Mouse (Mus musculus): Measurements from ENCODE around the gene Dnajb12. TPM values are rescaled to one million over a fixed set of nuclear protein-coding genes. Genes with fewer than 3 reads are reported as not detected.

Gene Dnajb12
- polyA plus RNA-seq, 1 experiment, result 31.5 TPM

- no peak for TF ChIP-seq CTCF (IDR thresholded peaks at IDR 0.05; ENCODE audit: borderline replicate concordance, insufficient read depth, low read length)
- TF ChIP-seq POLR2A (IDR thresholded peaks at IDR 0.05; ENCODE audit: low read depth, low read length), result 0 out of 2 replicates have a peak, but pooled peaks have one; percentile 0
- Histone ChIP-seq H3K27ac (ENCODE audit: insufficient read depth, low read length) (peak overlapping the region; percentile 32), H3K4me1 (ENCODE audit: control insufficient read depth, insufficient read depth, low read length) (peaks cover 13% of the 10 kb centered on the region; the same call in 1 of the 2 replicates), H3K4me3 (ENCODE audit: insufficient read depth, low read length) (no peak overlapping the region)
These were observed 64.1 kb downstream of the Dnajb12 start for GRCm38 (mm10) chr10:59943421-59943989.

GRCm38 (mm10) chr10:59945416-59945815 lies 66.1 kb downstream of the Dnajb12 start:
- no peak for TF ChIP-seq CTCF (IDR thresholded peaks at IDR 0.05; ENCODE audit: borderline replicate concordance, insufficient read depth, low read length)
- TF ChIP-seq POLR2A (IDR thresholded peaks at IDR 0.05; ENCODE audit: low read depth, low read length), result no peak
- H3K4me1 ChIP-seq (ENCODE audit: control insufficient read depth, insufficient read depth, low read length), result peaks cover 14% of the 10 kb centered on the region; the same call in 1 of the 2 replicates
- H3K4me3 ChIP-seq (ENCODE audit: insufficient read depth, low read length), result no peak overlapping the region
- H3K27ac ChIP-seq (ENCODE audit: insufficient read depth, low read length), result no peak overlapping the region

- Histone ChIP-seq H3K4me1 (ENCODE audit: control insufficient read depth, insufficient read depth, low read length) (peaks cover 14% of the 10 kb centered on the region; the same call in 1 of the 2 replicates), H3K4me3 (ENCODE audit: insufficient read depth, low read length) (no peak overlapping the region), H3K27ac (ENCODE audit: insufficient read depth, low read length) (no peak overlapping the region)
- no peak for TF ChIP-seq CTCF (IDR thresholded peaks at IDR 0.05; ENCODE audit: borderline replicate concordance, insufficient read depth, low read length)
- no peak for TF ChIP-seq POLR2A (IDR thresholded peaks at IDR 0.05; ENCODE audit: low read depth, low read length)
These were observed 67.0 kb downstream of the Dnajb12 start for GRCm38 (mm10) chr10:59946362-59946761.

- TF ChIP-seq POLR2A (IDR thresholded peaks at IDR 0.05; ENCODE audit: low read depth, low read length) (no peak), CTCF (IDR thresholded peaks at IDR 0.05; ENCODE audit: borderline replicate concordance, insufficient read depth, low read length) (no peak)
- peaks cover 13% of the 10 kb centered on the region; the same call in 1 of the 2 replicates for H3K4me1 ChIP-seq (ENCODE audit: control insufficient read depth, insufficient read depth, low read length)
- peak overlapping the region; percentile 99 for H3K27ac ChIP-seq (ENCODE audit: insufficient read depth, low read length)
- no peak overlapping the region for H3K4me3 ChIP-seq (ENCODE audit: insufficient read depth, low read length)
These were observed 68.1 kb downstream of the Dnajb12 start for GRCm38 (mm10) chr10:59947296-59948073.

- Histone ChIP-seq H3K4me3 (ENCODE audit: insufficient read depth, low read length) (peak overlapping the region; percentile 60; the same call in 1 of the 2 replicates), H3K27ac (ENCODE audit: insufficient read depth, low read length) (peak overlapping the region; percentile 99)
- TF ChIP-seq CTCF (IDR thresholded peaks at IDR 0.05; ENCODE audit: borderline replicate concordance, insufficient read depth, low read length) (no peak), POLR2A (IDR thresholded peaks at IDR 0.05; ENCODE audit: low read depth, low read length) (peak; percentile 82)
These were observed 69.3 kb downstream of the Dnajb12 start for GRCm38 (mm10) chr10:59948363-59949254.

More at GRCm38 (mm10) chr10:59948363-59949254, 69.3 kb downstream of the Dnajb12 start:
- peaks cover 6% of the 10 kb centered on the region; the same call in 1 of the 2 replicates for H3K4me1 ChIP-seq (ENCODE audit: control insufficient read depth, insufficient read depth, low read length)

Other genes with a start within 250 kb of the Dnajb12 start
- gene Micu1, start 177.1 kb upstream of the Dnajb12 start, polyA plus RNA-seq (2011; ENCODE audit: insufficient read length, low read depth, missing spikeins), result 66.3 and 74.1 TPM in 2 replicates
- gene Ddit4, start 72.3 kb downstream of the Dnajb12 start, polyA plus RNA-seq (2011; ENCODE audit: insufficient read length, low read depth, missing spikeins), result 150 and 156 TPM in 2 replicates
- gene Ascc1, start 123.2 kb downstream of the Dnajb12 start, polyA plus RNA-seq (2011; ENCODE audit: insufficient read length, low read depth, missing spikeins), result 25.9 and 27.8 TPM in 2 replicates
- 47.3 and 63.4 TPM in 2 replicates for gene Anapc16, start 123.6 kb downstream of the Dnajb12 start, polyA plus RNA-seq (2011; ENCODE audit: insufficient read length, low read depth, missing spikeins)
- gene Spock2, start 226.7 kb downstream of the Dnajb12 start, polyA plus RNA-seq (2011; ENCODE audit: insufficient read length, low read depth, missing spikeins), result 1.1 and 1.6 TPM in 2 replicates